Mouse (Mus musculus): ENCODE data around the gene Zbtb42. TPM values are rescaled to one million over a fixed set of nuclear protein-coding genes. Genes with fewer than 3 reads are reported as not detected.
A peak's percentile ranks its signal among the peaks of the same experiment; 100 is the strongest.

The Zbtb42 gene
- polyA plus RNA-seq, 1 experiment from 2014 or later = 5.1 TPM

- 85% methylated on average over 3 of the region's 3 CpGs for WGBS
Measured at GRCm38 (mm10) chr12:112696806-112697425, 18.3 kb downstream of the Zbtb42 start.

DNA sequence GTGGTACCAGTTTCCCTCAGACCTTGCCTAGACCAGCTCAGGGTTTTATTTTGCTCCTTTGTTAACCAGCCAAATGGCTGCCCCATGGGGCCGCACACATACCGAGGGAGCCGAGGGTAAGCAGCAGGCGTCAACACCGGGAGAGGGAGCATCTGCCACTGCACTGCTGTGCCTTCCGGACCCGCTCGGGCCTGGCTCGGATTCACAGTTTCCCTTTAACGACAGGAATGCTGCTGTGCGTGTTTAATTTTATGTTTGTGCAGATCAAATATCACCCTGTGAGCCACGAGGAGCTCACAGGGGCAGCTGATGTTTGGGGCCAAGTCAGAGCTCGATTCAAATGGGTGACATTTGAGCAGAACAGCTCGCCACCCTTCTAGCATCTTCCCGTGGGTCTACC is 21.9 kb downstream of the Zbtb42 start:
- 21% methylated on average over 15 of the region's 15 CpGs for WGBS
- Histone ChIP-seq H3K4me1 (ENCODE audit: control insufficient read depth, insufficient read depth, low read length) (peaks cover 3% of the 10 kb centered on the region; the same call in 1 of the 2 replicates), H3K4me2 (no peak overlapping the region), H3K4me3 (ENCODE audit: low read depth, low read length) (no peak overlapping the region), H3K36me3 (ENCODE audit: control insufficient read depth, insufficient read depth, low read length) (no peaks in the 10 kb centered on the region), H3K27ac (ENCODE audit: low read depth, low read length) (no peak overlapping the region), H3K27me3 (ENCODE audit: control insufficient read depth, insufficient read depth, low read length) (no peaks in the 10 kb centered on the region), H3K9me3 (ENCODE audit: control insufficient read depth, low read length) (no peaks in the 10 kb centered on the region), H3K9ac (ENCODE audit: low read length) (peak overlapping the region; percentile 10; the same call in 1 of the 2 replicates)
- ATAC-seq (ENCODE audit: low FRiP score) (peak; percentile 42; the same call in 1 of the 2 replicates), DNase-seq (ENCODE audit: low spot score, missing footprints) (no peak)

More at GRCm38 (mm10) chr12:112696806-112697425, 18.3 kb downstream of the Zbtb42 start:
- Histone ChIP-seq H3K36me3 (ENCODE audit: control insufficient read depth, insufficient read depth, low read length) (no peaks in the 10 kb centered on the region), H3K4me2 (no peak overlapping the region), H3K4me1 (ENCODE audit: control insufficient read depth, insufficient read depth, low read length) (peaks cover 15% of the 10 kb centered on the region), H3K27ac (ENCODE audit: low read depth, low read length) (no peak overlapping the region), H3K9me3 (ENCODE audit: control insufficient read depth, low read length) (no peaks in the 10 kb centered on the region), H3K4me3 (ENCODE audit: low read depth, low read length) (no peak overlapping the region), H3K9ac (ENCODE audit: low read length) (no peak overlapping the region), H3K27me3 (ENCODE audit: control insufficient read depth, insufficient read depth, low read length) (no peaks in the 10 kb centered on the region)
- ATAC-seq (ENCODE audit: low FRiP score) (no peak), DNase-seq (ENCODE audit: low spot score, missing footprints) (no peak)

- no peak overlapping the region for H3K9ac ChIP-seq (ENCODE audit: low read length)
- H3K27ac ChIP-seq (ENCODE audit: low read depth, low read length) = no peak overlapping the region
- H3K36me3 ChIP-seq (ENCODE audit: control insufficient read depth, insufficient read depth, low read length) = no peaks in the 10 kb centered on the region
- no peak overlapping the region for H3K4me3 ChIP-seq (ENCODE audit: low read depth, low read length)
- no peaks in the 10 kb centered on the region for H3K9me3 ChIP-seq (ENCODE audit: control insufficient read depth, low read length)
- WGBS = 72% methylated on average over 6 of the region's 6 CpGs
- DNase-seq (ENCODE audit: low spot score, missing footprints) (no peak), ATAC-seq (ENCODE audit: low FRiP score) (no peak)
- H3K27me3 ChIP-seq (ENCODE audit: control insufficient read depth, insufficient read depth, low read length) = peaks cover 2% of the 10 kb centered on the region
- H3K4me2 ChIP-seq = no peak overlapping the region
- peaks cover 6% of the 10 kb centered on the region; the same call in 1 of the 2 replicates for H3K4me1 ChIP-seq (ENCODE audit: control insufficient read depth, insufficient read depth, low read length)
Measured at GRCm38 (mm10) chr12:112702374-112703320, 24.0 kb downstream of the Zbtb42 start.

DNA sequence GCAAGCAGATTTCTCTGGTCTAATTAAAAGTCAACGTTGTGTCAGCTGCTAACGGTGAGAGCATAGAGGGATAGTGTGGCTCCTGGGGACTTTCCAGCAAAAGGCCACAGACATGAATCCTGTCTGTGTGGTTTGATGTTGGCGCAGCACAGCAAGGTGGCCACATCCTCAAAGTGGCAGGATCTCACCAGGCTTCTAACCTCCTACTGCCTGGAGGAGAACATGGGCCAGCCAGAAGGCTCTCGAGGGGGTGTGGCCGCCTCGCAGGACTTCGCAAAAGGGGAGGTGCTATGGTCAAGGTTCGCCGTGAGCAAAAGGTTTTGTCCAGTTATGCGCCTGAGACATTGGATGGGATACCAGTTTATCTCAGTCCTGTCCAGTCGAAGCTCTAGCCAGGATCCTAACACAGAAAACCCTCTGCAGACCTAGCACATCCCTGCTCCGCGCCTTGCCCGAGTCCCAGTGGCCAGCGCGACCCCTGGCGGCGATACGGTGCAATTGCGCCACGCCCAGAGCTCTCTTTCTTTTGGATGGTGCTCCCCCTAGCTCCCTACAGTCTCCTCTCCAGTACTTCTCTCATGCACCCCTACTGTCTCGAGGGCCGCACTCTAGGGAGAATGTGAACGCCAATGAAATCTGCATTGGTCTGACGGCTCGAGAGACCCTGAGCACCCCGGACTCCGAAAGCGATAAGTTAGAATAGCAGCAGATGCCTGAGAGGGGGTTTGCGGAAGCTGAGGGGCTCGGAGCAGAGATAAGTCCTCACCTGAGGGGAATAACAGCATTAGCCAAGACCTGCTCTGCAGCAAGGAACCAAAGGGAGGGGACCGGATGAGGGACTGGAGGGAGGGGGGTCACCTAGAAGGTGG is 28.3 kb downstream of the Zbtb42 start:
- H3K27me3 ChIP-seq (ENCODE audit: control insufficient read depth, insufficient read depth, low read length) = peaks cover 6% of the 10 kb centered on the region
- peaks cover 3% of the 10 kb centered on the region; the same call in 1 of the 2 replicates for H3K4me1 ChIP-seq (ENCODE audit: control insufficient read depth, insufficient read depth, low read length)
- no peak overlapping the region for H3K4me3 ChIP-seq (ENCODE audit: low read depth, low read length)
- WGBS = 13% methylated on average over 32 of the region's 32 CpGs
- ATAC-seq (ENCODE audit: low FRiP score) (peak; percentile 83), DNase-seq (ENCODE audit: low spot score, missing footprints) (peak; percentile 99)
- no peak overlapping the region for H3K27ac ChIP-seq (ENCODE audit: low read depth, low read length)
- no peak overlapping the region for H3K9ac ChIP-seq (ENCODE audit: low read length)
- no peaks in the 10 kb centered on the region for H3K36me3 ChIP-seq (ENCODE audit: control insufficient read depth, insufficient read depth, low read length)
- peak overlapping the region; percentile 24; the same call in 1 of the 2 replicates for H3K4me2 ChIP-seq
- no peaks in the 10 kb centered on the region for H3K9me3 ChIP-seq (ENCODE audit: control insufficient read depth, low read length)

GRCm38 (mm10) chr12:112707573-112707869 is 28.9 kb downstream of the Zbtb42 start:
- Histone ChIP-seq H3K27me3 (ENCODE audit: control insufficient read depth, insufficient read depth, low read length) (peaks cover 6% of the 10 kb centered on the region), H3K36me3 (ENCODE audit: control insufficient read depth, insufficient read depth, low read length) (no peaks in the 10 kb centered on the region), H3K9ac (ENCODE audit: low read length) (no peak overlapping the region), H3K4me3 (ENCODE audit: low read depth, low read length) (no peak overlapping the region), H3K4me2 (no peak overlapping the region), H3K27ac (ENCODE audit: low read depth, low read length) (no peak overlapping the region), H3K9me3 (ENCODE audit: control insufficient read depth, low read length) (no peaks in the 10 kb centered on the region), H3K4me1 (ENCODE audit: control insufficient read depth, insufficient read depth, low read length) (peaks cover 3% of the 10 kb centered on the region; the same call in 1 of the 2 replicates)
- 30% methylated on average over 8 of the region's 8 CpGs for WGBS
- DNase-seq (ENCODE audit: low spot score, missing footprints) (no peak), ATAC-seq (ENCODE audit: low FRiP score) (peak; percentile 20; the same call in 1 of the 2 replicates)

GRCm38 (mm10) chr12:112713984-112714383 is 35.4 kb downstream of the Zbtb42 start:
- no peak overlapping the region for H3K27ac ChIP-seq (ENCODE audit: low read depth, low read length)
- H3K4me1 ChIP-seq (ENCODE audit: control insufficient read depth, insufficient read depth, low read length) = no peaks in the 10 kb centered on the region
- no peaks in the 10 kb centered on the region for H3K36me3 ChIP-seq (ENCODE audit: control insufficient read depth, insufficient read depth, low read length)
- DNase-seq (ENCODE audit: low spot score, missing footprints) (no peak), ATAC-seq (ENCODE audit: low FRiP score) (no peak)
- no peaks in the 10 kb centered on the region for H3K9me3 ChIP-seq (ENCODE audit: control insufficient read depth, low read length)
- no peak overlapping the region for H3K4me2 ChIP-seq
- no peak overlapping the region for H3K4me3 ChIP-seq (ENCODE audit: low read depth, low read length)
- 77% methylated on average over 3 of the region's 3 CpGs for WGBS
- no peaks in the 10 kb centered on the region for H3K27me3 ChIP-seq (ENCODE audit: control insufficient read depth, insufficient read depth, low read length)
- no peak overlapping the region for H3K9ac ChIP-seq (ENCODE audit: low read length)

- DNase-seq (ENCODE audit: low spot score, missing footprints) (peak; percentile 91), ATAC-seq (ENCODE audit: low FRiP score) (no peak)
- Histone ChIP-seq H3K36me3 (ENCODE audit: control insufficient read depth, insufficient read depth, low read length) (no peaks in the 10 kb centered on the region), H3K9ac (ENCODE audit: low read length) (no peak overlapping the region), H3K9me3 (ENCODE audit: control insufficient read depth, low read length) (no peaks in the 10 kb centered on the region), H3K4me2 (no peak overlapping the region), H3K4me3 (ENCODE audit: low read depth, low read length) (no peak overlapping the region), H3K4me1 (ENCODE audit: control insufficient read depth, insufficient read depth, low read length) (peaks cover 3% of the 10 kb centered on the region; the same call in 1 of the 2 replicates), H3K27me3 (ENCODE audit: control insufficient read depth, insufficient read depth, low read length) (peaks cover 18% of the 10 kb centered on the region), H3K27ac (ENCODE audit: low read depth, low read length) (no peak overlapping the region)
- WGBS = 25% methylated on average over 7 of the region's 7 CpGs
Measured at GRCm38 (mm10) chr12:112717140-112717539, 38.5 kb downstream of the Zbtb42 start.

DNA sequence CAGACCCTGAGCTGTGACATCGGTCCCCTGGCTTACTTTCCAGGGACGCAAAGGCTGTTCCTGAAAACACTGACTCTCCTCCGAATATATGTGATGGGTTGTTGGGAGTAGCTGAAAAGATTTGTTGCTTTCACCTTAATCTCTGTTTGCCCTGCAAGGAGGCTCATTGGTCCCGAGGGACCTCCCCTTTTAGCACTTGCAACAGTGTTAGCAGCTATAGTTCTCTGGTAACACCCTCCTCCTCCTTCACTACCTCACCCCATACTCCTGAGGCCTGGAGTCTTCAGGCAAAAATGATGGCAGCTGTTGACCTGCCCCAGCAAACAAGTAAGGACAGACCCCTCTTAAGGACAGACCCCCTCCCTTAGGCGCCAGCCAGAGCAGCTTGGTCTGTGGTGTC is 40.4 kb downstream of the Zbtb42 start:
- 66% methylated on average over 5 of the region's 5 CpGs for WGBS
- peaks cover 9% of the 10 kb centered on the region for H3K4me1 ChIP-seq (ENCODE audit: control insufficient read depth, insufficient read depth, low read length)
- no peak overlapping the region for H3K4me3 ChIP-seq (ENCODE audit: low read depth, low read length)
- no peak overlapping the region for H3K9ac ChIP-seq (ENCODE audit: low read length)
- no peaks in the 10 kb centered on the region for H3K36me3 ChIP-seq (ENCODE audit: control insufficient read depth, insufficient read depth, low read length)
- H3K4me2 ChIP-seq = no peak overlapping the region
- DNase-seq (ENCODE audit: low spot score, missing footprints) (no peak), ATAC-seq (ENCODE audit: low FRiP score) (no peak)
- no peaks in the 10 kb centered on the region for H3K9me3 ChIP-seq (ENCODE audit: control insufficient read depth, low read length)
- H3K27me3 ChIP-seq (ENCODE audit: control insufficient read depth, insufficient read depth, low read length) = peaks cover 30% of the 10 kb centered on the region
- no peak overlapping the region for H3K27ac ChIP-seq (ENCODE audit: low read depth, low read length)
